Mouse (Mus musculus) right cerebral cortex, postnatal 10 days (tissue): Measurements from ENCODE around the gene Hipk2.

Experiments
- DNase-seq, 2 experiments: peaks; one replicate each; pipeline ENCODE4 v3.0.0; 2021; ENCODE audit warnings: low spot score in 2 of 2

The Hipk2 gene

GRCm38 (mm10) chr6:38867291-38867690 lies 8.7 kb downstream of the Hipk2 start:
- no peak for DNase-seq

- DNase-seq = no peak
Observed at GRCm38 (mm10) chr6:38866761-38867160, 9.2 kb downstream of the Hipk2 start.

- DNase-seq = no peak
Observed at GRCm38 (mm10) chr6:38866357-38866756, 9.6 kb downstream of the Hipk2 start.

- no peak for DNase-seq
Observed at GRCm38 (mm10) chr6:38865805-38866204, 10.2 kb downstream of the Hipk2 start.

- DNase-seq = no peak
Observed at GRCm38 (mm10) chr6:38863595-38863994, 12.4 kb downstream of the Hipk2 start.

GRCm38 (mm10) chr6:38860301-38860700 lies 15.7 kb downstream of the Hipk2 start:
- no peak for DNase-seq

- no peak for DNase-seq
Observed at GRCm38 (mm10) chr6:38859819-38860218, 16.1 kb downstream of the Hipk2 start.

GRCm38 (mm10) chr6:38853561-38853992 lies 22.4 kb downstream of the Hipk2 start:
- DNase-seq = no peak

GRCm38 (mm10) chr6:38851740-38852139 lies 24.2 kb downstream of the Hipk2 start:
- DNase-seq = no peak

- DNase-seq = no peak
Observed at GRCm38 (mm10) chr6:38850715-38851259, 25.2 kb downstream of the Hipk2 start.

- DNase-seq = no peak
Observed at GRCm38 (mm10) chr6:38847958-38848910, 27.7 kb downstream of the Hipk2 start.

- no peak for DNase-seq
Observed at GRCm38 (mm10) chr6:38847447-38847846, 28.5 kb downstream of the Hipk2 start.

- DNase-seq = no peak
Observed at GRCm38 (mm10) chr6:38846330-38847195, 29.4 kb downstream of the Hipk2 start.

- DNase-seq = peak in 1 of 2 experiments; percentile 7
Observed at GRCm38 (mm10) chr6:38845876-38846275, 30.1 kb downstream of the Hipk2 start.

- DNase-seq = no peak
Observed at GRCm38 (mm10) chr6:38845117-38845516, 30.8 kb downstream of the Hipk2 start.

- DNase-seq = no peak
Observed at GRCm38 (mm10) chr6:38841551-38841950, 34.4 kb downstream of the Hipk2 start.

- no peak for DNase-seq
Observed at GRCm38 (mm10) chr6:38840780-38841179, 35.2 kb downstream of the Hipk2 start.

GRCm38 (mm10) chr6:38840380-38840779 lies 35.6 kb downstream of the Hipk2 start:
- DNase-seq = peak; percentile 68 to 71

- DNase-seq = no peak
Observed at GRCm38 (mm10) chr6:38839891-38840290, 36.1 kb downstream of the Hipk2 start.

- DNase-seq = no peak
Observed at GRCm38 (mm10) chr6:38838061-38838460, 37.9 kb downstream of the Hipk2 start.

- DNase-seq = no peak
Observed at GRCm38 (mm10) chr6:38835217-38835616, 40.7 kb downstream of the Hipk2 start.

GRCm38 (mm10) chr6:38834727-38835126 lies 41.2 kb downstream of the Hipk2 start:
- DNase-seq = no peak
